Mouse (Mus musculus): Measurements from ENCODE around the gene Itpr1. TPM values are rescaled to one million over a fixed set of nuclear protein-coding genes. Genes with fewer than 3 reads are reported as not detected.

Gene Itpr1
- polyA plus RNA-seq, 1 experiment from 2014 or later: 8.3 TPM

DNA sequence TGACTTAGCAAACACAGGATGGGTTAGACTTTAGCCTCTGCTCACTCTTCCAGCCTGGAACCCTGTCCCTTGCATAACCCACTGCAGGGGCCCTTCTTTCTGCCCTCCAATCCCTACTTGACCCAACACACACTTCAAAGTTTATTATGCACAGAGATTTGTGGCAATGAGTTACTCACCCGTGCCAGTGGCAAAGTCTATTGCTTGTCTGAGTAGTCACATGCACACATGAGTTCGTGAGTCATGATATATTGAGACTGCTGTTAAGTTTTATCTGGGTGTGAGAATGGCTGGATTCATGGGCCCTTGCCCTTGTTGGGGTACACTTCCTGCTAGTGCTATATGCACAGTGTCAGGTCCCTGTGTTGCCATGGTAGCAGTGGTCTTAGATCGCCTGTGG, 229.4 kb downstream of the Itpr1 start:
- Histone ChIP-seq H3K4me2 (no peak overlapping the region), H3K9ac (ENCODE audit: low read depth, low read length) (no peak overlapping the region), H3K27me3 (replicated peaks; ENCODE audit: control insufficient read depth, insufficient read depth, low read length) (no peaks in the 10 kb centered on the region), H3K9me3 (ENCODE audit: control insufficient read depth, low read length) (0 out of 2 replicates have a peak, but pooled peaks cover 2% of the 10 kb centered on the region), H3K4me1 (replicated peaks; ENCODE audit: control insufficient read depth, insufficient read depth, low read length) (peaks cover 6% of the 10 kb centered on the region; the same call in 1 of the 2 replicates), H3K4me3 (ENCODE audit: low read depth, low read length) (no peak overlapping the region), H3K27ac (ENCODE audit: low read depth, low read length) (no peak overlapping the region), H3K36me3 (ENCODE audit: control insufficient read depth, insufficient read depth, low read length) (peaks cover 9% of the 10 kb centered on the region; the same call in 1 of the 2 replicates)
- ATAC-seq (replicated peaks; ENCODE audit: low FRiP score): no peak
- WGBS: 86% methylated on average over 3 of the region's 3 CpGs
- no peak for DNase-seq (ENCODE audit: low spot score)

GRCm38 (mm10) chr6:108444435-108444834, 231.5 kb downstream of the Itpr1 start:
- 71% methylated on average over 7 of the region's 7 CpGs for WGBS
- ATAC-seq (replicated peaks; ENCODE audit: low FRiP score) (no peak), DNase-seq (ENCODE audit: low spot score) (no peak)
- no peak overlapping the region for H3K27ac ChIP-seq (ENCODE audit: low read depth, low read length)
- H3K4me2 ChIP-seq: no peak overlapping the region
- H3K4me1 ChIP-seq (replicated peaks; ENCODE audit: control insufficient read depth, insufficient read depth, low read length): peaks cover 10% of the 10 kb centered on the region
- H3K9ac ChIP-seq (ENCODE audit: low read depth, low read length): no peak overlapping the region
- peaks cover 9% of the 10 kb centered on the region; the same call in 1 of the 2 replicates for H3K36me3 ChIP-seq (ENCODE audit: control insufficient read depth, insufficient read depth, low read length)
- H3K27me3 ChIP-seq (replicated peaks; ENCODE audit: control insufficient read depth, insufficient read depth, low read length): no peaks in the 10 kb centered on the region
- no peak overlapping the region for H3K4me3 ChIP-seq (ENCODE audit: low read depth, low read length)
- 0 out of 2 replicates have a peak, but pooled peaks cover 2% of the 10 kb centered on the region for H3K9me3 ChIP-seq (ENCODE audit: control insufficient read depth, low read length)

GRCm38 (mm10) chr6:108445006-108445405, 232.1 kb downstream of the Itpr1 start:
- WGBS: 48% methylated on average over 7 of the region's 7 CpGs
- DNase-seq (ENCODE audit: low spot score): no peak
- Histone ChIP-seq H3K9me3 (ENCODE audit: control insufficient read depth, low read length) (0 out of 2 replicates have a peak, but pooled peaks cover 2% of the 10 kb centered on the region), H3K27ac (ENCODE audit: low read depth, low read length) (no peak overlapping the region), H3K27me3 (replicated peaks; ENCODE audit: control insufficient read depth, insufficient read depth, low read length) (no peaks in the 10 kb centered on the region), H3K4me2 (no peak overlapping the region), H3K36me3 (ENCODE audit: control insufficient read depth, insufficient read depth, low read length) (peaks cover 9% of the 10 kb centered on the region; the same call in 1 of the 2 replicates), H3K9ac (ENCODE audit: low read depth, low read length) (no peak overlapping the region), H3K4me3 (ENCODE audit: low read depth, low read length) (no peak overlapping the region), H3K4me1 (replicated peaks; ENCODE audit: control insufficient read depth, insufficient read depth, low read length) (peaks cover 10% of the 10 kb centered on the region)
- no peak for ATAC-seq (replicated peaks; ENCODE audit: low FRiP score)

DNA sequence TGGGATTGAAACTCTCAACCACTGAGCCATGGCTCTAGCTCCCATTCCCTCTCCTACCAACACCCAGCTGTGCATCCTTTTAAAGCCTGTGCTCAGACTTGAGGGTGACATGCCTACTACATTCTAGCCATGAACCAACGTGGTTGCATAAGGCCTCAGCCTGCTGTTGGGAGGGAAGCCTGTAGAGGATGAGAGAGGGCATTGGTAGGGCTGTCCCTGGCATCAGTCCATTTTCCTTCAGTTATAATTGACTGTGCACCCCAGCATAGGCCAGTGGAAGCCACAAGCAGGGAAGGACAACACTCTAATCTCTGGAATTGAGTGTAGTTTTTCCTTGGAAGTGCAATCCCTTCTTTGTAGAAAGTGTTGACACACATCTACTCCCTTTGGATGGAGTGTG, 233.9 kb downstream of the Itpr1 start:
- ATAC-seq (replicated peaks; ENCODE audit: low FRiP score) (no peak), DNase-seq (ENCODE audit: low spot score) (no peak)
- no peak overlapping the region for H3K4me3 ChIP-seq (ENCODE audit: low read depth, low read length)
- H3K27me3 ChIP-seq (replicated peaks; ENCODE audit: control insufficient read depth, insufficient read depth, low read length): no peaks in the 10 kb centered on the region
- no peaks in the 10 kb centered on the region for H3K9me3 ChIP-seq (ENCODE audit: control insufficient read depth, low read length)
- no peaks in the 10 kb centered on the region for H3K36me3 ChIP-seq (ENCODE audit: control insufficient read depth, insufficient read depth, low read length)
- H3K4me1 ChIP-seq (replicated peaks; ENCODE audit: control insufficient read depth, insufficient read depth, low read length): peaks cover 10% of the 10 kb centered on the region
- WGBS: 75% methylated on average over 1 of the region's 1 CpGs
- no peak overlapping the region for H3K4me2 ChIP-seq
- no peak overlapping the region for H3K27ac ChIP-seq (ENCODE audit: low read depth, low read length)
- H3K9ac ChIP-seq (ENCODE audit: low read depth, low read length): no peak overlapping the region

- Histone ChIP-seq H3K9ac (ENCODE audit: low read depth, low read length) (no peak overlapping the region), H3K4me1 (replicated peaks; ENCODE audit: control insufficient read depth, insufficient read depth, low read length) (peaks cover 10% of the 10 kb centered on the region), H3K9me3 (ENCODE audit: control insufficient read depth, low read length) (no peaks in the 10 kb centered on the region), H3K27me3 (replicated peaks; ENCODE audit: control insufficient read depth, insufficient read depth, low read length) (no peaks in the 10 kb centered on the region), H3K4me2 (no peak overlapping the region), H3K36me3 (ENCODE audit: control insufficient read depth, insufficient read depth, low read length) (no peaks in the 10 kb centered on the region), H3K27ac (ENCODE audit: low read depth, low read length) (no peak overlapping the region), H3K4me3 (ENCODE audit: low read depth, low read length) (no peak overlapping the region)
- DNase-seq (ENCODE audit: low spot score) (no peak), ATAC-seq (replicated peaks; ENCODE audit: low FRiP score) (no peak)
- 71% methylated on average over 8 of the region's 8 CpGs for WGBS
Measured at GRCm38 (mm10) chr6:108447179-108447845, 234.4 kb downstream of the Itpr1 start.

GRCm38 (mm10) chr6:108448016-108448735, 235.3 kb downstream of the Itpr1 start:
- no peak for DNase-seq (ENCODE audit: low spot score)
- H3K36me3 ChIP-seq (ENCODE audit: control insufficient read depth, insufficient read depth, low read length): no peaks in the 10 kb centered on the region
- H3K4me1 ChIP-seq (replicated peaks; ENCODE audit: control insufficient read depth, insufficient read depth, low read length): peaks cover 10% of the 10 kb centered on the region
- no peaks in the 10 kb centered on the region for H3K9me3 ChIP-seq (ENCODE audit: control insufficient read depth, low read length)
- no peak overlapping the region for H3K4me2 ChIP-seq
- H3K27ac ChIP-seq (ENCODE audit: low read depth, low read length): no peak overlapping the region
- H3K4me3 ChIP-seq (ENCODE audit: low read depth, low read length): no peak overlapping the region
- no peak overlapping the region for H3K9ac ChIP-seq (ENCODE audit: low read depth, low read length)
- ATAC-seq (replicated peaks; ENCODE audit: low FRiP score): no peak
- no peaks in the 10 kb centered on the region for H3K27me3 ChIP-seq (replicated peaks; ENCODE audit: control insufficient read depth, insufficient read depth, low read length)
- WGBS: 65% methylated on average over 11 of the region's 11 CpGs

GRCm38 (mm10) chr6:108448864-108449263, 236.0 kb downstream of the Itpr1 start:
- no peaks in the 10 kb centered on the region for H3K36me3 ChIP-seq (ENCODE audit: control insufficient read depth, insufficient read depth, low read length)
- 73% methylated on average over 2 of the region's 2 CpGs for WGBS
- DNase-seq (ENCODE audit: low spot score): no peak
- H3K4me1 ChIP-seq (replicated peaks; ENCODE audit: control insufficient read depth, insufficient read depth, low read length): peaks cover 10% of the 10 kb centered on the region
- H3K27ac ChIP-seq (ENCODE audit: low read depth, low read length): no peak overlapping the region
- no peak for ATAC-seq (replicated peaks; ENCODE audit: low FRiP score)
- H3K4me3 ChIP-seq (ENCODE audit: low read depth, low read length): no peak overlapping the region
- H3K27me3 ChIP-seq (replicated peaks; ENCODE audit: control insufficient read depth, insufficient read depth, low read length): no peaks in the 10 kb centered on the region
- H3K9ac ChIP-seq (ENCODE audit: low read depth, low read length): no peak overlapping the region
- H3K9me3 ChIP-seq (ENCODE audit: control insufficient read depth, low read length): no peaks in the 10 kb centered on the region
- H3K4me2 ChIP-seq: no peak overlapping the region

GRCm38 (mm10) chr6:108451536-108451935, 238.6 kb downstream of the Itpr1 start:
- Histone ChIP-seq H3K36me3 (ENCODE audit: control insufficient read depth, insufficient read depth, low read length) (no peaks in the 10 kb centered on the region), H3K4me3 (ENCODE audit: low read depth, low read length) (no peak overlapping the region), H3K4me2 (no peak overlapping the region), H3K9me3 (ENCODE audit: control insufficient read depth, low read length) (no peaks in the 10 kb centered on the region), H3K27ac (ENCODE audit: low read depth, low read length) (no peak overlapping the region), H3K27me3 (replicated peaks; ENCODE audit: control insufficient read depth, insufficient read depth, low read length) (no peaks in the 10 kb centered on the region), H3K4me1 (replicated peaks; ENCODE audit: control insufficient read depth, insufficient read depth, low read length) (peaks cover 15% of the 10 kb centered on the region), H3K9ac (ENCODE audit: low read depth, low read length) (no peak overlapping the region)
- ATAC-seq (replicated peaks; ENCODE audit: low FRiP score): no peak
- DNase-seq (ENCODE audit: low spot score): no peak
- WGBS: 60% methylated on average over 2 of the region's 2 CpGs

DNA sequence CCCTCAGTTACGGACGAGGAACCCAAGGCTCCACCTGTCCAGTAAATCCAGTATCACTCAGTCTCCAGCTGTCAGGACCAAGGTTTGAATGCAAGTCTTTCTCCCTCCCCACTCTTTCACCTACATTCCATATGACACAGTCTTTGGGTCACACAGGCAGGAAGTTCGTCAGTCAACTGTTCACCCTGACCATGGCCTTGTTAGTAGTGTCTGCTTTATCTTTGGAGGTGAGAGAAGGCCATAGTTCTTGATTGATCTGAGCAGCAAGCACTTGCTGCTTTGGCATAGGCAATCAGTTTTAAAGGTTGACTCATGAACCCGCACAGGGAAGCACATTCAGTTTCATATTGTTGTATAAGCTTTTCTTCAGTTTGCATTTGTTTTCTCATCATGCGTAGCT, 240.7 kb downstream of the Itpr1 start:
- DNase-seq (ENCODE audit: low spot score) (no peak), ATAC-seq (replicated peaks; ENCODE audit: low FRiP score) (no peak)
- Histone ChIP-seq H3K9ac (ENCODE audit: low read depth, low read length) (no peak overlapping the region), H3K9me3 (ENCODE audit: control insufficient read depth, low read length) (no peaks in the 10 kb centered on the region), H3K36me3 (ENCODE audit: control insufficient read depth, insufficient read depth, low read length) (no peaks in the 10 kb centered on the region), H3K4me1 (replicated peaks; ENCODE audit: control insufficient read depth, insufficient read depth, low read length) (peaks cover 9% of the 10 kb centered on the region), H3K27ac (ENCODE audit: low read depth, low read length) (no peak overlapping the region), H3K4me3 (ENCODE audit: low read depth, low read length) (no peak overlapping the region), H3K4me2 (no peak overlapping the region), H3K27me3 (replicated peaks; ENCODE audit: control insufficient read depth, insufficient read depth, low read length) (no peaks in the 10 kb centered on the region)
- 80% methylated on average over 5 of the region's 5 CpGs for WGBS

Data from liver, embryonic 11.5 days (tissue).